Mouse (Mus musculus) cortical plate, adult 2 months (tissue): ENCODE measurements around the gene Kri1.

Source experiments
- CTCF ChIP-seq: fragments of 200-500 bp; IDR thresholded peaks from 2 replicates; pipeline ENCODE4 v1.5.1; 2011; ENCODE audit warnings: mild to moderate bottlenecking, control low read depth, low read length; ENCODE audit not compliant: insufficient read depth; ENCODE audit errors: extremely low read depth
- POLR2A ChIP-seq: fragments of 200-500 bp; IDR thresholded peaks from 2 replicates; pipeline ENCODE4 v1.6.1; 2011; ENCODE audit warnings: mild to moderate bottlenecking, low read length, control low read depth; ENCODE audit not compliant: insufficient read depth; ENCODE audit errors: extremely low read depth

- TF ChIP-seq CTCF (no peak), POLR2A (no peak)
These were observed 21.5 kb upstream of the Kri1 start for GRCm38 (mm10) chr9:21309150-21309741.
